Mouse (Mus musculus) lung, adult 2 months (tissue): ENCODE results near the gene Cyp2d22.

ENCODE experiments used
- CTCF ChIP-seq: fragments of 200-500 bp; IDR thresholded peaks from 2 replicates; pipeline ENCODE4 v1.5.1; 2011; ENCODE audit warnings: mild to moderate bottlenecking, low read length, control low read depth; ENCODE audit not compliant: insufficient read depth
- POLR2A ChIP-seq: fragments of 200-500 bp; IDR thresholded peaks from 2 replicates; pipeline ENCODE4 v1.6.1; 2011; ENCODE audit warnings: low read depth, mild to moderate bottlenecking, control low read depth, low read length, borderline replicate concordance; ENCODE audit errors: extremely low read depth

- no peak for TF ChIP-seq POLR2A
- TF ChIP-seq CTCF: no peak
Measured at GRCm38 (mm10) chr15:82337875-82338274, 42.2 kb downstream of the Cyp2d22 start.
